Mouse (Mus musculus): Measurements from ENCODE around the gene F2.

GRCm38 (mm10) chr2:91649152-91649551 is 12.9 kb upstream of the F2 start:
- no peak for TF ChIP-seq CTCF (IDR thresholded peaks at IDR 0.05; ENCODE audit: borderline replicate concordance, insufficient read depth, low read length)
- no peak for TF ChIP-seq POLR2A (IDR thresholded peaks at IDR 0.05; ENCODE audit: low read depth, low read length)
